Mouse (Mus musculus): Measurements from ENCODE around the gene Retnlg. TPM values are rescaled to one million over a fixed set of nuclear protein-coding genes. Genes with fewer than 3 reads are reported as not detected.
"Not testable (repeated sequence)": the region's sequence is repeated elsewhere in the genome, so short reads cannot be mapped to it uniquely, and the experiment has no call there.

Gene Retnlg
- total RNA-seq (2021): not detected
- long read RNA-seq, experiment 1: 0 reads
- long read RNA-seq, experiment 2: 0 reads

DNA sequence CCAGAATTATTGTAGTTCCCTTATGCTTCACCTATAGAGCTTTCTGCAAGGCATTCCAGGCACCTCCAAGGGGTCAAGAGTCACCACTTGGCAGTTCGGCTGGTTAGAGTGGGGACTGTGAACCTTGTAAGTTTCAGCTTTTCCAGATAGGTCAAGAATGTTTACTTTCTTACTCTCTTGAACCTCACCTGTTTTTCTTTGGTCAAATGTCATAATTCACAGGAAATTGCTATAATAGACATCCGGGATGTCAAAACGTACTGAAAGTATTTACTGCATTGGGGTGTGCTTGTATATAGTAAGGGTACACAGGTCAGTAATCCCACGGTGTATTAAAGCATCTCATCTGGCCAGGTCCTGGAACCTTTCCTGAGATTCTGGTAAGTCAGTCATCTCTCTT lies at the start of gene Retnlg:
Gene Retnlg, plus strand, starts transcription at position 301 of the 400 bp plus-strand sequence.
- H3K27ac ChIP-seq: no peak within 1 kb of the TSS
- H3K4me3 ChIP-seq: no peak within 1 kb of the TSS
- TF ChIP-seq CTCF (conservative IDR thresholded peaks at IDR 0.05): no peak
- no peak for DNase-seq (ENCODE audit: low spot score in 2 of 2)

DNA sequence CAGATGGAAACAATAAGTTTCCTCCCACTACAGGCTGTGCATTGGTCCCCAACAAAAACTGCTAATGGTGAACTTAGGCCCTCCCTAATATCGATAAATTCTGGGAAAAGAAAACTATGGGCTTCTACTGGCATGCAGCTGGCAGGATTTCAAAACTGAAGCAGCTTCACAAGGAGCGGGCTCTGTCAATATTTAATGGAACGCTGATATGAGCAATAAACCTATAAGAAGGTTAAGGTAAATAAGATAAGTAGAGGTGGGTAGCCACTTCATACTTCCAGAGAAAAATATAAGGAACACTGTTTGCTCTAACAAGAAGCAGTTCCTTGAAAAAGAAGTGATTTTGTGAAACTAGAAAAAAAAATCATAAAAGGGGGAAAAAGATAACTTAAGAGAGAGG lies 45.9 kb upstream of the Retnlg start:
- no peak for DNase-seq (ENCODE audit: low spot score in 2 of 2)
- TF ChIP-seq CTCF (conservative IDR thresholded peaks at IDR 0.05): no peak
- Histone ChIP-seq H3K4me3 (no peak overlapping the region), H3K27ac (no peak overlapping the region)

DNA sequence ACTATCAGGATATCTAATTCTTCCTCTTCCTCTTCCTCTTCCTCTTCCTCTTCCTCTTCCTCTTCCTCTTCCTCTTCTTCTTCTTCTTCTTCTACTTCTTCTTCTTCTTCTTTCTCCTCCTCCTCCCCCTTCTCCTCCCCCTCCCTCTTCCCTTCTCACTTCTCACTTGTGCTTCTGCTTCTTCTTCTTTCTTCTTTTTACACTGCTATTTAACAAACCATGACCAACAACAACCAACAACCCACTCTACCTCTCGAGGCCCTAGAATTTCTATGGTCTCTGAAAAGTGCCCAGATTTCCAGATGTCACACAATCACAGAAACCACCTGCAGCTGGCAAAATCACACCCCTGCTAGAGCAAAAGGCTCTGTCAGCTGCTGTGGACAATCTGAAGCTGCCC lies 44.8 kb upstream of the Retnlg start:
- H3K4me3 ChIP-seq: no peak overlapping the region
- no peak for DNase-seq (ENCODE audit: low spot score in 2 of 2)

DNA sequence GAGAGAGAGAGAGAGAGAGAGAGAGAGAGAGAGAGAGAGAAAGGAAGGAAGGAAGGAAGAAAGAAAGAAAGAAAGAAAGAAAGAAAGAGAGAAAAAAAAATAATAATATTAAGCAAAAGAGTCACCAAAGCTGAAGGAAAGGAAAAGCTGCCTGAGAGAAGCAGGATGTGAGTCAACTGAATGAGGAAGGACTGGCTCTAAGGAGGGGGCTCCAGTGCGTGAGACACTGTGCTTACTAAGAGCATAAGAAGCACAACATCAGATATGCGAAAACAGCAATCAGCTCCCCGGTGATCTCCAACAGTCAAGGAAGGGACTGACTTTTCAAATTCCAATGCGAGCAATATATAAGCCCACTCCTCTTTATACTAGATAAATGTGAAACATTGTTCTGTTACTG lies 43.4 kb upstream of the Retnlg start:
- DNase-seq (ENCODE audit: low spot score in 2 of 2): no peak
- TF ChIP-seq CTCF (conservative IDR thresholded peaks at IDR 0.05): no peak
- no peak overlapping the region for H3K4me3 ChIP-seq
- no peak overlapping the region for H3K27ac ChIP-seq

More for the DNA sequence above, 44.8 kb upstream of the Retnlg start:
- H3K27ac ChIP-seq: no peak overlapping the region
- no peak for TF ChIP-seq CTCF (conservative IDR thresholded peaks at IDR 0.05)

DNA sequence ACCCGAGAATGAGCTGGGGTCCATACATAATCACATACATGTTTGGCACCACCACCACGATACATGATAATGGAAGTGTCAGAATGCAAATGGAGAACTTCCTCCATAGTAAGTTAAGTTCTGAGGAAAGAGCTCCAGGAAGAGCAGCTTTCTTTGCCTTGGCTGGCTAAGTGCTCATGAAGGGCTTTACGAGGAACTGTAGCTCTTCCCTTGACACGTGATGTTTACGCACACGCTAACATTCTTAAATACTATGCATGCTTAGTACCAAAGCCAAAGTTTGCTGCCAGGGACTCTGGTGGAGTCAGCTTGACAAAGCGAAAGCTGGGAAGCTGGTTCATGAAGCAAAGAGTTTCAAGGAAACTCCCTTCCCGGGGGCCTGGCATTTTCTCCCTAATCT lies 40.4 kb upstream of the Retnlg start:
- no peak for TF ChIP-seq CTCF (conservative IDR thresholded peaks at IDR 0.05)
- Histone ChIP-seq H3K4me3 (no peak overlapping the region), H3K27ac (no peak overlapping the region)
- DNase-seq (ENCODE audit: low spot score in 2 of 2): no peak

DNA sequence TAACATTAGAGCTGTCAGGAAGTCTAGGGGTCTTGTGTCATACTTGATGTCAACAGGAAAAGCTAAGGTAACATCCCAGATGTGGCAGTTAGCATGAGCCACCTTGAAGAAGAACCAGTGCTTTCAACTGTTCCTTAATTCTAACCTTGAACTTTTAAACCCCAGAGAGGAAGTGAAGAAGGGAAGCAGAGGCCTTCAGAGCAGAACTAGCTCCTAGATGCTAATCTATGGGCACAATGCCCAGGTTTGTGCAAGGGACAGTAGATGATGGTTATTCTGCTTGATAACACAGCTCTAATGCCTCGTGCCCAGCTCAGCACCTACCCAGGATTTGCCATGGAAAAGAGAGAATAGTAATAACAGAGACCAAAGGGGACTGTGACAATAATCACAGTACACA lies 38.8 kb upstream of the Retnlg start:
- not testable (repeated sequence) for H3K4me3 ChIP-seq; DNase-seq (ENCODE audit: low spot score in 2 of 2); H3K27ac ChIP-seq

DNA sequence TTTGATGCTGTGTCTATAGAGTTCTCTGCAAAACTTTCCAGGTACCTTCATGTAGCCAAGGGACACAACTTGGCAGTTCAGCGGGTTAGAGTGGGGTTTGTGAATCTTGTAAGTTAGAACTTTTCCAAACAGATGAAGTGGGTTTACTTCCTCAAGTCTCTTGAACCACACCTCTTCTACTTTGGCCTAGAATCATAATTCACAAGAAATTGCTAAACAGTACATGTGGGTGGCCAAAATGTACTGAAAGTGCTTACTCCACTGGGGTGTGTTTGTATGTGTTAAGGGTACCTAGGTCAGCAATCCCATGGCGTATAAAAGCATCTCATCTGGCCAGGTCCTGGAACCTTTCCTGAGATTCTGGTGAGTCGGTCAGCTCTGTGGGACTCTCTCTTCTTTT lies 30.2 kb upstream of the Retnlg start, which contains the start of gene Retnla:
Gene Retnla, plus strand, starts transcription at position 286 of the 400 bp plus-strand sequence.
- no peak for DNase-seq (ENCODE audit: low spot score in 2 of 2)
- Histone ChIP-seq H3K27ac (no peak within 1 kb of the TSS), H3K4me3 (no peak within 1 kb of the TSS)
- no peak for TF ChIP-seq CTCF (conservative IDR thresholded peaks at IDR 0.05)

DNA sequence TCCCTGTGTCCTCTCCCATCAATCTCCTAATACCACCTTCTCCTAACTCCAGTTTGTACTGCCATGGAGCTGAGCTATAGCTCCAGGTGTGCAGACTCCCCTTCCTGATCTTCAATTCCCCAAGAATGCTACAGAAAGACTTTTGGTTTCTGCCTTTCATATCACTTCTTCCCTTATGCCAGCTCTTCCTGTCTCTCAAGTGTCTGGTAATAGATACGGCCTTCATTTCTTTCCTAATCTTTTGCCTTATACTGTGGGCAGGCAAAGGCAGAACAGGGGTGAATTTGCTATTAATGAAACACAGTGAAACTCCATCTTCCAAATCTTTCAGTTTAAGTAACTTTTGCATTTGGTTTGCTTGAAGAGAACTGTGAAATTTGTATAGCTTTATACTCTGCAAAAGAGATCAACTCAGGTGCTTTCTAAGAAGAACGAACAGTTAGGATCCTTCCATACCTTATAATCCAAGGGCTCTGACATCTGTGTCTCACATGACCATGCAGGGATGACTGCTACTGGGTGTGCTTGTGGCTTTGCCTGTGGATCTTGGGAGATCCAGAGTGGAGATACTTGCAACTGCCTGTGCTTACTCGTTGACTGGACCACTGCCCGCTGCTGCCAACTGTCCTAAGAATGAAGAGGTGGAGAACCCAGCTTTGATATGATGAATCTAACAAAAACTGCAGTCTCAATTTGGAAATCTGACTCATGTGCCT lies 28.6 kb upstream of the Retnlg start:
- no peak overlapping the region for H3K27ac ChIP-seq
- no peak for DNase-seq (ENCODE audit: low spot score in 2 of 2)
- no peak for TF ChIP-seq CTCF (conservative IDR thresholded peaks at IDR 0.05)
- no peak overlapping the region for H3K4me3 ChIP-seq

DNA sequence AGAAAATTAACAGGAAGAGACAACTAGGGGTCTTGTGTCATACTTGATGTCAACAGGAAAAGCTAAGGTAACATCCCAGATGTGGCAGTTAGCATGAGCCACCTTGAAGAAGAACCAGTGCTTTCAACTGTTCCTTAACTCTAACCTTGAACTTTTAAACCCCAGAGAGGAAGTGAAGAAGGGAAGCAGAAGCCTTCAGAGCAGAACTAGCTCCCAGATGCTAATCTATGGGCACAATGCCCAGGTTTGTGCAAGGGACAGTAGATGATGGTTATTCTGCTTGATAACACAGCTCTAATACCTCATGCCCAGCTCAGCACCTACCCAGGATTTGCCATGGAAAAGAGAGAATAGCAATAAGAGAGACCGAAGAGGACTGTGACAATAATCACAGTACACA lies 7.4 kb upstream of the Retnlg start:
- not testable (repeated sequence) for DNase-seq (ENCODE audit: low spot score in 2 of 2); H3K27ac ChIP-seq; H3K4me3 ChIP-seq

DNA sequence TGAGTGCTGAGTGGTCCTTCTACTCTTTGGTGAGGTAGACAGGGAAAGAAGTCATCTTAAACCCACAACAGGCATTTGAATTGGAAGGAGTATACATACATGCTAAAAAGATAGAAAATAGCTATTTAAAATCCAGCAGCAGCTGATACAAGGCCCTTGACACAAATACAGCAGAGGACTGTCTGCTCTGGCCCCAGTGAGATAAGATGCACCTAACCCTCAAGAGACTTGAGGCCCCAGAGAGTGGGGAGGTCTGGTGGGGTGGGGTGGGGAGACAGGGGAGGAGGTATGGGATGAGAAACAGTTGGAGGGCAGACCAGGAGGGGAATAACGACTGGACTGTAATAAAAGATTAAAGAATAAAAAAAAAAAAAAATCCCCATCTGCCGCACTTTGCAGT lies 4.7 kb upstream of the Retnlg start:
- Histone ChIP-seq H3K4me3 (no peak overlapping the region), H3K27ac (no peak overlapping the region)
- DNase-seq (ENCODE audit: low spot score in 2 of 2): no peak
- no peak for TF ChIP-seq CTCF (conservative IDR thresholded peaks at IDR 0.05)

DNA sequence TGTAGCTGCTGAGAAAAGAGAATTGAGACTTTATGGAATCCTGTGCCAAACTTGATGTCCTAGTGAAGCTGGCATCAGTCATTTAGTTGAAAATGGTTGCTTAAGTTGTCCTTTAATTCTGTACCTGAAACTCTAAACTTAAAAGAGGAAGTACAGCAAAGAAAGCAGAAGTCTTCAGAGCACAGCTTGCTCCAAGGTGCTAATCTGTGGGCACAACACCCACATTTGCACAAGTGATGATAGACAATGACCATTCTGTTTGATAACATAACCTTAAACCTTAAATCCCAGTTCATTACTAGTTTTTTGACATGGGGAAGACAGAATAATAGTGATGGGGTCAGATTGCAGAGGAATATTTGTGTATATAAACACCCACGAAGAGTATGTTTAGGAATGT lies 3.8 kb upstream of the Retnlg start:
- no peak for DNase-seq (ENCODE audit: low spot score in 2 of 2)
- Histone ChIP-seq H3K27ac (no peak overlapping the region), H3K4me3 (no peak overlapping the region)
- no peak for TF ChIP-seq CTCF (conservative IDR thresholded peaks at IDR 0.05)

DNA sequence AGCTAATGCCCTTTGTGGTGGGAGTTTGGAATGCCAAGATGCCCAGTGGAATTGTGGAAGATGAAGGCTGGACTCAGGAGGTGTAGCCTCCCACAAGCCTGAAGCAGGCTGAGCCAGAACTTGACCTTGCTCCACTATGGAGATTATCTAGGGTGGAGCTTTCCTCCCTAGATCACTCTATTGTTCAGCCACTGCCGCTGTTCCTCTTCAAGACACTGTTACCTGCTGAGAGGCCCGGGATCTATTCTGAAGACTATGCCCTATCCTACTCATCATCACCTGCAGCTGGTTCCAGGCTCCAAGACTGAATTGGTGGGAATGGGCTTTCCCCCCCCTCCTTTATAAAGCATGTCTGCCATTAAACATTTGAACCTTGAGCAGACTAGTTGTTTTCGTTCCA lies 2.8 kb upstream of the Retnlg start:
- Histone ChIP-seq H3K27ac (no peak overlapping the region), H3K4me3 (no peak overlapping the region)
- no peak for DNase-seq (ENCODE audit: low spot score in 2 of 2)
- TF ChIP-seq CTCF (conservative IDR thresholded peaks at IDR 0.05): no peak

DNA sequence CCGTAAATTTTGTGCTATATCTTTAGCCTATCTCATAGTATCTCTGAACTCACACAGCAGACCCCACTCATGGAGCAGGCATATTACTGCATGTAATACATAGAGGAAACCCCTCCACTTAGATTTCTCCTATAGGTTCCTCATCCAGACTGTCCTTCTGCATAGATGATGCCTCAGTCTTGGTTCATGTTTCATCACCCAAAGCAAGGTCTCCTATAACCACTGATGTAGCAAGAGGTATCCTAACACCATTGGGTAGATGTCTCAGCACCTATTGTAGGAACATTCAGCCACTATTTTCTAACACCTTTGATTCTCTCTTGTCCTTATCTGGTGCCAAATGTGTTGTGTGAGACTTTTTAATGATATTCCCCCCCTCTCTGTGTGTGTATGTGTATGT lies 667 bp upstream of the Retnlg start:
- TF ChIP-seq CTCF (conservative IDR thresholded peaks at IDR 0.05): no peak
- DNase-seq (ENCODE audit: low spot score in 2 of 2): no peak
- no peak overlapping the region for H3K27ac ChIP-seq
- no peak overlapping the region for H3K4me3 ChIP-seq

DNA sequence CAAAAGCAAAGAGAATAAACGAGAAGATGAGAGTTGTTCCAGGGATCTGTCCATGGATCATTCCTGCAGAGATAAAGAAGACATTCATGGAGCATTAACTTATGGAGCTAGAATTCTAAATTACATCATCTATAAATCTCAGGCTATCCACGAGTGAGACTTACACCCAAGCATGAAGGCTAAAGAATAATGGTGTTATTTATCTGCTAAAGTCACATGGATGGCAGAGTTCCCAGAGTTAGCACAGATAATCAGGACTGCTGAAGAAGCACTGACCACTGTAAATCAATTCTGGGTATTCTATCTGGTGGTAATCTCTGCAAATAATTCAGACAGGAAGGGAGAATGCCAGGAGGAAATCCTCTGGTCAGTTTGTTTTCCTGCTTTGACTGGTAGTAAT lies 18.3 kb downstream of the Retnlg start:
- H3K27ac ChIP-seq: no peak overlapping the region
- DNase-seq (ENCODE audit: low spot score in 2 of 2): no peak
- TF ChIP-seq CTCF (conservative IDR thresholded peaks at IDR 0.05): no peak
- no peak overlapping the region for H3K4me3 ChIP-seq

Data from layer of hippocampus, adult 2 months (tissue).